Mouse (Mus musculus): Measurements from ENCODE around the gene Apex1. TPM values are rescaled to one million over a fixed set of nuclear protein-coding genes. Genes with fewer than 3 reads are reported as not detected.
"Not testable (repeated sequence)": the region's sequence is repeated elsewhere in the genome, so short reads cannot be mapped to it uniquely, and the experiment has no call there.

The Apex1 gene
- total and polyA plus RNA-seq, 3 experiments = 129 to 155 TPM; not detected in 1

DNA sequence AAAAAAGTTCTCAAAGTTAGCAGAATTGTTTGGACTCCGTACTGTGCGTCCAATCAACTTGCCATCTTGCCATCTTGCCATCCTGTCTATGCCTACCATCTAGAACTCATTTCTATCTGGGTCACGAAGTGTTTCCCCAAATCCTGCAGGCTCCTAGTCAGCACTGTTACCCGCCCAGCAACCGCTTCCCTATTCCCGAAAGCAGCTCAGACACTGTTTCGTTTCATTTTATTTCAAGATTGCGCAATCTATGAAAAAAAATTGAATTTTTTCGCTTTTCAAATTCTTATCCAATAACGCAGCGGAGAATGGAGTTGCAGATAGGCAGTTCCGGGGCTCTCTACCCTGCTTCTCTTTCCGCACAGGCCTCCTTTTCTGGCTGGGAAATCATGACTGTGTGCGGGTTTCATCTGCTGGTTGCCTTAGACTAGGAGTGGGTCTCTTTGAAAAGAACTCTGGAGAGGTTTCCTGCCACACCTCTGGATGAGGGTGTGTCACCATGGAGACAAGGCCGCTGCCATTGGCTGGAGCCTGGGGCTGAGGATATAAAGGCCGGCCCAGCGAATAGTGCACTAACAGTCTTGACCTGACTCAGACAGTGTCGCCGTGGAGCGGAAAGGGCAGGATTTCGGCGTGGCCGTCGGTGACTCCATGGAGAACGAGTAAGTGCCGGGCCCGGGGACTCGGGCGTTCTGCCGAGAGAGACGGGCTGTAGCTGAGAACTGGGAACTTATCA, 19.3 kb downstream of the Apex1 start, which contains the start of gene Gm49342 (continued):
- TF ChIP-seq TBP (IDR thresholded peaks at IDR 0.05; ENCODE audit: low read depth, low read length) (peak; percentile 96), TAL1 (IDR thresholded peaks at IDR 0.05; ENCODE audit: low read length) (peak; percentile 16; the same call in 1 of the 2 replicates), GABPA (IDR thresholded peaks at IDR 0.05; ENCODE audit: low read depth, low read length) (no peak), EP300 (IDR thresholded peaks at IDR 0.05; ENCODE audit: low read depth in 1 of 2, low read length in 2 of 2) (peak; percentile 7 to 48; a peak in 2 of 4 replicates)

DNA sequence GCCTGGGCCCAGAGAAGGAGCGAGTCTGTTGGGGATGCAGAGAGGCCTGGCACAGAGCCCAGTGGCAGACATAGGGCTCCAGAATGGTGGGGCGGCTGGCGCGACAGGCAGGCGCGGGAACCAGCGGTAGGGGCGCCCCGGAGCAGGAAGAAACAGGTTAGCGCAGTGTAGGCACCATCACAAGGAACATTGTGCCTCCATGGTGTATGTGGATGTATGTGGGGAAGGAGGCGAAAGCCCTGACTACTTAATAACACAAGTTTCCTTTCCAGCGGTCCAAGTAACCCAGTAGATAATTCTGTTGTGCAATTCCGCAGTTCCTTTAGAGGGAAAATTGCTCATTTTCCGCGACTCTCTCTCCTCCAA, 19.9 kb downstream of the Apex1 start:
- not testable (repeated sequence) for H3K36me3 ChIP-seq (ENCODE audit: control insufficient read depth in 1 of 2, insufficient read depth in 2 of 2, low read length in 2 of 2); DNase-seq (ENCODE audit: low read depth, low spot score); H3K9me3 ChIP-seq (replicated peaks; ENCODE audit: insufficient read depth, low read length); H3K79me2 ChIP-seq (ENCODE audit: control insufficient read depth, insufficient read depth, low read length, poor library complexity); H3K27me3 ChIP-seq (ENCODE audit: control insufficient read depth in 1 of 2, insufficient read depth in 2 of 2, low read length in 2 of 2); H3K4me1 ChIP-seq (ENCODE audit: control insufficient read depth in 1 of 2, insufficient read depth in 2 of 2, low read length in 2 of 2)
- Histone ChIP-seq H3K4me3 (ENCODE audit: control insufficient read depth in 1 of 2, insufficient read depth in 1 of 2, low read depth in 2 of 2, low read length in 2 of 2) (peak overlapping the region; percentile 63 to 96), H3K9ac (ENCODE audit: control insufficient read depth, low read depth, low read length, poor library complexity, severe bottlenecking) (peak overlapping the region; percentile 61), H3K27ac (ENCODE audit: control insufficient read depth, low read depth, low read length) (peak overlapping the region; percentile 91)
- peak in 2 of 3 experiments; percentile 1 to 21; a peak in 1 of 6 replicates for TF ChIP-seq CTCF (IDR thresholded peaks at IDR 0.05 in 2 of 3, conservative IDR thresholded peaks at IDR 0.05 in 1 of 3; ENCODE audit: control insufficient read depth in 1 of 3, insufficient read depth in 1 of 3, low read depth in 2 of 3, low read length in 3 of 3, poor library complexity in 1 of 3, severe bottlenecking in 1 of 3)

DNA sequence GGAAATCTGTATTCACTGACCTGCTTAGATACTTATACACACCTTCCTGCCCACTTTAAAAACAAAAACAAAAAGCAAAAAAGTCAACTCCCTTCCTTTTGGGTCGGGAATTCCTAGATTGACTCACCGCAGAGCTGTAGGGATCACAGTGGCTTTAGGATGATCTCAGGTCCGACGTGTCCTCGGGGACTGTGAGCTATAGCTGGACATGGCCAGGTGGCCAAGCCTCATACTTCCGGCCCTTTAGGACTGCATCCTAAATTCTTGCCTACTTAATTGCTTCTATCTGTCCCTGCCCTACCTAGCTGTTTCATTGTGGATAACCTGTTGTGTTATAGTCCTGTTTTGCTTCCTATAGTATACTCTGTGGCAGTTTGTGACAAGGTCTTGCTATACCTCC, 20.3 kb downstream of the Apex1 start:
- not testable (repeated sequence) for DNase-seq (ENCODE audit: low read depth, low spot score); H3K36me3 ChIP-seq (ENCODE audit: control insufficient read depth in 1 of 2, insufficient read depth in 2 of 2, low read length in 2 of 2); H3K9me3 ChIP-seq (replicated peaks; ENCODE audit: insufficient read depth, low read length); H3K79me2 ChIP-seq (ENCODE audit: control insufficient read depth, insufficient read depth, low read length, poor library complexity); H3K4me1 ChIP-seq (ENCODE audit: control insufficient read depth in 1 of 2, insufficient read depth in 2 of 2, low read length in 2 of 2); H3K27me3 ChIP-seq (ENCODE audit: control insufficient read depth in 1 of 2, insufficient read depth in 2 of 2, low read length in 2 of 2)
- peak overlapping the region; percentile 63 to 96 for H3K4me3 ChIP-seq (ENCODE audit: control insufficient read depth in 1 of 2, insufficient read depth in 1 of 2, low read depth in 2 of 2, low read length in 2 of 2)
- peak overlapping the region; percentile 91 for H3K27ac ChIP-seq (ENCODE audit: control insufficient read depth, low read depth, low read length)
- peak overlapping the region; percentile 61 for H3K9ac ChIP-seq (ENCODE audit: control insufficient read depth, low read depth, low read length, poor library complexity, severe bottlenecking)

DNA sequence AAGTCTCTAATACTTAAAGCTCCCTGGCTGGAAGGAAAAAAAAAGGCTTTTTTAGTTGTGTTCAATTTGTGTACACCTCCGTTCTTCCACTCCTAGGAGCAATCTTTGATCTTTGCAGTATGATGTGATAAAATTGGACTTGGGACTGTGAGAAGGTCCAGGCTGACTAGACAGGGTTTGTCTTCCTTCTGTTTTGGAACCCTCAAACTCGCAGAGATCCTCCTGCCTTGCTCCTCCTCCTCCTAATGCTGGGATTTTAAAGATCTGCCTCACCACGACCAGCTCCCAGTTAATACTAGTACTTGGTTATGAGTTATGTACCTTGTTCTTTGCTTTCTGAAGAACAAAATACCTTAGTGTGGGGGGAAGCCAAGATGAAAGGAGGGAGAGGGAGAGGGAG, 20.8 kb downstream of the Apex1 start:
- DNase-seq (ENCODE audit: low read depth, low spot score); H3K9me3 ChIP-seq (replicated peaks; ENCODE audit: insufficient read depth, low read length); H3K27me3 ChIP-seq (ENCODE audit: control insufficient read depth in 1 of 2, insufficient read depth in 2 of 2, low read length in 2 of 2); H3K4me1 ChIP-seq (ENCODE audit: control insufficient read depth in 1 of 2, insufficient read depth in 2 of 2, low read length in 2 of 2); H3K79me2 ChIP-seq (ENCODE audit: control insufficient read depth, insufficient read depth, low read length, poor library complexity); H3K36me3 ChIP-seq (ENCODE audit: control insufficient read depth in 1 of 2, insufficient read depth in 2 of 2, low read length in 2 of 2): not testable (repeated sequence)
- Histone ChIP-seq H3K9ac (ENCODE audit: control insufficient read depth, low read depth, low read length, poor library complexity, severe bottlenecking) (peak overlapping the region; percentile 61), H3K4me3 (ENCODE audit: control insufficient read depth in 1 of 2, insufficient read depth in 1 of 2, low read depth in 2 of 2, low read length in 2 of 2) (peak overlapping the region; percentile 63 to 96; a peak in 3 of 4 replicates), H3K27ac (ENCODE audit: control insufficient read depth, low read depth, low read length) (0 out of 2 replicates have a peak overlapping the region, but pooled peaks have one; percentile 24)

DNA sequence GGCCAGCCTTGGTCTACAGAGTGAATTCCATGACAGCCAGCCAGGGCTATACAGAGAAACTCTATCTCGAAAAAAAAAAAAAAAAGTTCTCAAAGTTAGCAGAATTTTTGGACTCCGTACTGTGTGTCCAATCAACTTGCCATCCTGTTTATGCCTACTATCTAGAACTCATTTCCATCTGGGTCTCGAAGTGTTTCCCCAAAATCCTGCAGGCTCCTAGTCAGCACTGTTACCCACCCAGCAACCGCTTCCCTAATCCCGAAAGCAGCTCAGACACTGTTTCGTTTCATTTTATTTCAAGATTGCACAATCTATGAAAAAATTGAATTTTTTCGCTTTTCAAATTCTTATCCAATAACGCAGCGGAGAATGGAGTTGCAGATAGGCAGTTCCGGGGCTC, 30.7 kb downstream of the Apex1 start:
- TF ChIP-seq GABPA (IDR thresholded peaks at IDR 0.05; ENCODE audit: low read depth, low read length) (no peak), USF2 (IDR thresholded peaks at IDR 0.05; ENCODE audit: borderline replicate concordance in 1 of 2, insufficient read depth in 1 of 2, low read depth in 1 of 2, low read length in 2 of 2) (no peak), USF1 (IDR thresholded peaks at IDR 0.05; ENCODE audit: low read depth, low read length) (no peak), POLR2AphosphoS2 (IDR thresholded peaks at IDR 0.05; ENCODE audit: low read length) (no peak), ZNF384 (IDR thresholded peaks at IDR 0.05; ENCODE audit: low read depth, low read length) (no peak), POLR2AphosphoS5 (IDR thresholded peaks at IDR 0.05; ENCODE audit: borderline replicate concordance, low read depth, low read length) (no peak), CHD2 (IDR thresholded peaks at IDR 0.05; ENCODE audit: low read length) (no peak), TBP (IDR thresholded peaks at IDR 0.05; ENCODE audit: low read depth, low read length) (no peak)
- H3K4me3 ChIP-seq (ENCODE audit: control insufficient read depth in 1 of 2, insufficient read depth in 1 of 2, low read depth in 2 of 2, low read length in 2 of 2) = no peak overlapping the region; a peak in 1 of 4 replicates
- H3K36me3 ChIP-seq (ENCODE audit: control insufficient read depth in 1 of 2, insufficient read depth in 2 of 2, low read length in 2 of 2) = peaks cover 0 to 2% of the 10 kb centered on the region in 2 experiments; a peak in 1 of 4 replicates
- H3K9me3 ChIP-seq (replicated peaks; ENCODE audit: insufficient read depth, low read length) = no peaks in the 10 kb centered on the region
- peak; percentile 6 for DNase-seq (ENCODE audit: low read depth, low spot score)
- H3K27ac ChIP-seq (ENCODE audit: control insufficient read depth, low read depth, low read length) = no peak overlapping the region
- no peaks in the 10 kb centered on the region for H3K27me3 ChIP-seq (ENCODE audit: control insufficient read depth in 1 of 2, insufficient read depth in 2 of 2, low read length in 2 of 2)
- H3K4me1 ChIP-seq (ENCODE audit: control insufficient read depth in 1 of 2, insufficient read depth in 2 of 2, low read length in 2 of 2) = 0 out of 4 replicates have a peak, but pooled peaks cover 0 to 2% of the 10 kb centered on the region in 2 experiments
- no peaks in the 10 kb centered on the region for H3K79me2 ChIP-seq (ENCODE audit: control insufficient read depth, insufficient read depth, low read length, poor library complexity)
- no peak overlapping the region for H3K9ac ChIP-seq (ENCODE audit: control insufficient read depth, low read depth, low read length, poor library complexity, severe bottlenecking)
